Mouse (Mus musculus): ENCODE results near the gene Vmn1r60.
"Not testable (repeated sequence)": the region's sequence is repeated elsewhere in the genome, so short reads cannot be mapped to it uniquely, and the experiment has no call there.

Vmn1r60 gene

GRCm38 (mm10) chr7:5547217-5547616, at the start of gene Vmn1r60:
Vmn1r60 (minus strand) TSS chr7:5547317.
- not testable (repeated sequence) for DNase-seq

- DNase-seq, result not testable (repeated sequence)
Measured at GRCm38 (mm10) chr7:5540770-5541436, 6.2 kb downstream of the Vmn1r60 start.

GRCm38 (mm10) chr7:5493856-5494255, 53.3 kb downstream of the Vmn1r60 start, which contains the start of gene Vmn2r28:
Vmn2r28 (minus strand) TSS chr7:5493956.
- not testable (repeated sequence) for DNase-seq
